Mouse (Mus musculus): ENCODE data around the gene Fam25c. TPM values are rescaled to one million over a fixed set of nuclear protein-coding genes. Genes with fewer than 3 reads are reported as not detected.

Fam25c gene
- total and polyA plus RNA-seq, 3 experiments, result not detected

DNA sequence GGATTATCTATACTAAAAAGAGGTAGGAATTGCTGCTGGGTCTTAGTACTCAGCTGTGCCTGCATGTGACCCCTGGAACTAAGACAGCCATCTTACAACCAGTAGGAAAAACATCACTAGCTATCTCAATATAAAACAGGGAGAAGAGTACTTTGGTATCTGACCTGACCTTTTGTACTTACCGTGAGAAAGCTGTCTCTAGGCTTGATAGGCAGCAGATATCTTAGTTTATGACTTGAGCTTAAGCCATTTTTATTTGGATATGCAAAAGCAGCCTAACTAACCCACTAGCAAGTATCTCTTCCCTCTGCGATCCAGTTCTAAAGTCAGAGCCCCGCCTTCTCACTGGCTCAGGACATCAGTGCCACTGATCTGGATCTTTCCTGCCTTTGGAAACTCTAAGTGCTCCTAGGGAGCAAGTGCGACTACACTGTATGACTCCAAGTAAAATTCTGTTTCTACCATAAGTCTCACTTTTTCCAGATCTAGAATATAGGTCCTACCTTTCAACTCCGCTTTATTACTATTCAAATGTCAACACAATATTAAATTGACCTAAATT is 52.5 kb downstream of the Fam25c start:
- Histone ChIP-seq H3K36me3 (ENCODE audit: control insufficient read depth in 1 of 2, insufficient read depth in 2 of 2, low read length in 2 of 2) (no peaks in the 10 kb centered on the region; a peak in 1 of 4 replicates), H3K27me3 (ENCODE audit: control insufficient read depth in 1 of 2, insufficient read depth in 2 of 2, low read length in 2 of 2) (no peaks in the 10 kb centered on the region), H3K79me2 (ENCODE audit: control insufficient read depth, insufficient read depth, low read length, poor library complexity) (no peaks in the 10 kb centered on the region), H3K9ac (ENCODE audit: control insufficient read depth, low read depth, low read length, poor library complexity, severe bottlenecking) (no peak overlapping the region), H3K27ac (ENCODE audit: control insufficient read depth, low read depth, low read length) (no peak overlapping the region), H3K4me3 (ENCODE audit: control insufficient read depth in 1 of 2, insufficient read depth in 1 of 2, low read depth in 2 of 2, low read length in 2 of 2) (no peak overlapping the region), H3K9me3 (replicated peaks; ENCODE audit: insufficient read depth, low read length) (no peaks in the 10 kb centered on the region), H3K4me1 (ENCODE audit: control insufficient read depth in 1 of 2, insufficient read depth in 2 of 2, low read length in 2 of 2) (0 out of 4 replicates have a peak, but pooled peaks cover 0 to 2% of the 10 kb centered on the region in 2 experiments)
- no peak for DNase-seq (ENCODE audit: low read depth, low spot score)
- TF ChIP-seq USF1 (IDR thresholded peaks at IDR 0.05; ENCODE audit: low read depth, low read length) (no peak), SMC3 (IDR thresholded peaks at IDR 0.05; ENCODE audit: low read depth, low read length) (no peak), UBTF (IDR thresholded peaks at IDR 0.05; ENCODE audit: borderline replicate concordance, insufficient read depth, low read depth, low read length) (no peak), MEF2A (IDR thresholded peaks at IDR 0.05; ENCODE audit: extremely low read depth, insufficient replicate concordance, low read depth, low read length, poor library complexity, severe bottlenecking) (no peak), BHLHE40 (IDR thresholded peaks at IDR 0.05; ENCODE audit: borderline replicate concordance, low read depth, low read length) (no peak), ZKSCAN1 (IDR thresholded peaks at IDR 0.05; ENCODE audit: low read depth, low read length) (no peak), ZNF384 (IDR thresholded peaks at IDR 0.05; ENCODE audit: low read depth, low read length) (no peak), RAD21 (IDR thresholded peaks at IDR 0.05; ENCODE audit: low read depth, low read length) (no peak), GATA1 (IDR thresholded peaks at IDR 0.05; ENCODE audit: low read depth, low read length) (no peak), ELF1 (IDR thresholded peaks at IDR 0.05; ENCODE audit: low read depth, low read length) (no peak), MXI1 (IDR thresholded peaks at IDR 0.05; ENCODE audit: low read depth, low read length) (no peak)

Other genes with a start within 250 kb of the Fam25c start
- not detected in 2 replicates for gene Npy4r, start 202.9 kb downstream of the Fam25c start, total RNA-seq (2012; rRNA removed)
- gene Npy4r, start 202.9 kb downstream of the Fam25c start, polyA plus RNA-seq (2012; ENCODE audit: insufficient read depth in 1 of 2, insufficient read length in 2 of 2, low read depth in 1 of 2, low replicate concordance in 2 of 2, missing spikeins in 1 of 2), result not detected
- gene Gprin2, start 153.8 kb downstream of the Fam25c start, total RNA-seq (2012; rRNA removed), result under 0.01 and 0.03 TPM in 2 replicates
- gene Gprin2, start 153.8 kb downstream of the Fam25c start, polyA plus RNA-seq (2012; ENCODE audit: insufficient read depth in 1 of 2, insufficient read length in 2 of 2, low read depth in 1 of 2, low replicate concordance in 2 of 2, missing spikeins in 1 of 2), result under 1 TPM in 1 of 2 experiments, not detected in 1; 0.01 TPM
- gene Syt15, start 135.8 kb downstream of the Fam25c start, total RNA-seq (2012; rRNA removed), result not detected in 2 replicates
- under 1 TPM in 1 of 2 experiments, not detected in 1; 0.06 TPM for gene Syt15, start 135.8 kb downstream of the Fam25c start, polyA plus RNA-seq (2012; ENCODE audit: insufficient read depth in 1 of 2, insufficient read length in 2 of 2, low read depth in 1 of 2, low replicate concordance in 2 of 2, missing spikeins in 1 of 2)
- gene Shld2, start 44.9 kb downstream of the Fam25c start, total RNA-seq (2012; rRNA removed), result 7.9 and 9.2 TPM in 2 replicates
- 1 to 10 TPM in 1 of 2 experiments, not detected in 1; 7.0 TPM for gene Shld2, start 44.9 kb downstream of the Fam25c start, polyA plus RNA-seq (2012; ENCODE audit: insufficient read depth in 1 of 2, insufficient read length in 2 of 2, low read depth in 1 of 2, low replicate concordance in 2 of 2, missing spikeins in 1 of 2)
- gene Glud1, start 44.7 kb downstream of the Fam25c start, total RNA-seq (2012; rRNA removed), result 92.3 and 99.9 TPM in 2 replicates
- 100 to 1,000 TPM in 1 of 2 experiments, 10 to 100 TPM in 1; 57.1 to 125 TPM for gene Glud1, start 44.7 kb downstream of the Fam25c start, polyA plus RNA-seq (2012; ENCODE audit: insufficient read depth in 1 of 2, insufficient read length in 2 of 2, low read depth in 1 of 2, low replicate concordance in 2 of 2, missing spikeins in 1 of 2)
- gene Sncg, start 19.4 kb upstream of the Fam25c start, total RNA-seq (2012; rRNA removed), result not detected in 2 replicates
- not detected for gene Sncg, start 19.4 kb upstream of the Fam25c start, polyA plus RNA-seq (2012; ENCODE audit: insufficient read depth in 1 of 2, insufficient read length in 2 of 2, low read depth in 1 of 2, low replicate concordance in 2 of 2, missing spikeins in 1 of 2)
- gene Mmrn2, start 20.0 kb upstream of the Fam25c start, total RNA-seq (2012; rRNA removed), result 0.08 TPM in 1 of 2 replicates, not detected in the other
- under 1 TPM in 1 of 2 experiments, not detected in 1; 0.03 TPM for gene Mmrn2, start 20.0 kb upstream of the Fam25c start, polyA plus RNA-seq (2012; ENCODE audit: insufficient read depth in 1 of 2, insufficient read length in 2 of 2, low read depth in 1 of 2, low replicate concordance in 2 of 2, missing spikeins in 1 of 2)
- 3.1 and 3.6 TPM in 2 replicates for gene Bmpr1a, start 147.9 kb upstream of the Fam25c start, total RNA-seq (2012; rRNA removed)
- gene Bmpr1a, start 147.9 kb upstream of the Fam25c start, polyA plus RNA-seq (2012; ENCODE audit: insufficient read depth in 1 of 2, insufficient read length in 2 of 2, low read depth in 1 of 2, low replicate concordance in 2 of 2, missing spikeins in 1 of 2), result 1 to 10 TPM in 1 of 2 experiments, not detected in 1; 3.1 TPM
- not detected in 2 replicates for gene 9230112D13Rik, start 167.4 kb upstream of the Fam25c start, total RNA-seq (2012; rRNA removed)
- not detected for gene 9230112D13Rik, start 167.4 kb upstream of the Fam25c start, polyA plus RNA-seq (2012; ENCODE audit: insufficient read depth in 1 of 2, insufficient read length in 2 of 2, low read depth in 1 of 2, low replicate concordance in 2 of 2, missing spikeins in 1 of 2)
- not detected in 2 replicates for gene Ldb3, start 233.2 kb upstream of the Fam25c start, total RNA-seq (2012; rRNA removed)
- under 1 TPM in 1 of 2 experiments, not detected in 1; 0.01 TPM for gene Ldb3, start 233.2 kb upstream of the Fam25c start, polyA plus RNA-seq (2012; ENCODE audit: insufficient read depth in 1 of 2, insufficient read length in 2 of 2, low read depth in 1 of 2, low replicate concordance in 2 of 2, missing spikeins in 1 of 2)
- gene Opn4, start 244.7 kb upstream of the Fam25c start, total RNA-seq (2012; rRNA removed), result not detected in 2 replicates
- gene Opn4, start 244.7 kb upstream of the Fam25c start, polyA plus RNA-seq (2012; ENCODE audit: insufficient read depth in 1 of 2, insufficient read length in 2 of 2, low read depth in 1 of 2, low replicate concordance in 2 of 2, missing spikeins in 1 of 2), result not detected

Data from MEL (cell line).